Mouse (Mus musculus): ENCODE measurements around the gene Icam1.

Icam1 gene

DNA sequence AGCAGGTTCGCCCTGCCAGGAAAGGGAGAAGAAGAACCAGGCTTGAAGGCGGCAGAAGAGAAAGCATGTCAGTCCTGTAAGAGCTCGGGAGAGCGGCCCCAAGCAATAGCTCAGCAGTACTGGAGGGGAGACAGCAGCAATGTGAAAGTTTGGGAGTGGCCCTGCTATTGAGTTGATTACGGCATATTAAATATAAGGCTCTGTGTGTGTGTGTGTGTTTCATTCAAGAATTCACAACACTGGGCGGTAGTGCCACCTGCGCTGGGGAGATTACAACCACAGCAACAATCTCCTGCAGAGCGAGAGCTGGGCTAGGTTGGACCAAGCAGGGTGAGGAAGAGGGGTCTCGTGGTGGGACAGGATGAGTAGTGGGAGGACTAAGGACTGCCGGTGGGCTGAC lies 35.8 kb downstream of the Icam1 start:
- no peak for DNase-seq (ENCODE audit: low read depth, low spot score)

DNA sequence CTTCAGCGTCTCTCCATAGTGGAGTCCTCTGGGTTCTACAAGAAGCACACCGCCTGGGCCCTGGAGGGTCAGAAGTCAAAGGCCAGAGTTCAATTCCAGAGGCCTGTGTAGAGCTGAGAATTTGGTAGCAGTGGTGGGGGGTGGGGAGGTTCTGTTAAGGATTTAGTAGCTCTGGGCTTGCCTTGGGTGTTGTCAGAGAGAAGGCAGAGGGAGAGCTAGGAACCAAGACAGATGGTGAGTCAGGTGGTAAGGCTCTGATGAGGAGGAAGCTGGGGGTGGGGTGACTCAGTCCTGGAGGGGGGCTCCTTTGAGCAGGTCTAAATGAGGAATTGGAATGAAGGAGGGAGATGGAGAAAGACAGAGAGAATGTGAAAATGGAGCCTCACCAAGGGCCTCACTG lies 47.1 kb downstream of the Icam1 start:
- DNase-seq (ENCODE audit: low read depth, low spot score) = no peak

DNA sequence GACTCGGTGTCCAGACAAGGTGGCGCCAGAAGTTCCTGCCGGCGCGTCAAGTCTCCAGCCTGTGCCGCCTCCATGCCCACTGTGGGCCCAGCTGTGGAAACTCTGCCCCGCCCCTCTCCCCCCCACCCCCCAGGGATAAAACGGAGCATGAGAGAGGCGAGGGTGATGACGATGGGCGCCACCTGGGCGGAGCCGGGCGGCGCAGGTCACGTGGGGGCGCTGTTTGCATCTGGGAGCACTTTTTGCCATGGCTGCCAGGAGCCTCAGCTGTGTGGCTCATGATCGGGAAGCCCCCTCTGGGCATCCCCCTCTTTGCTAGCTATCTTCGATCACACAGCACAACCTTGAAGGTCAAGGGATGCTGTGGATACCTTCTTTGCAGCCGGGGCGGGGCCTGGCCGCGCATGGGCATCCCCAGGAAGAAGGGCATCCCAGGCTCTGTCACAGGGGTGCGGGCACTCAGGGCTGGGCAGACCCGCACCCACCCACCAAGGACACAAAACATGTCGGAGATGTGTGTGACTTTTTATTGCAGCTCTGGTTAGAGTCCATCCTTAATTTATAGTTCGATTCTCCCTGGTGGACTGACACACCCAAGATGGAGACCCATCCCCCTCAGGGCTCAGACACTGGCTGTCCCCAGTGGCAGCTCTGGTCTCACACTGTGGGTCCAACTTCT lies 51.4 kb downstream of the Icam1 start, which contains the start of gene Zglp1:
TSS of gene Zglp1 (minus strand) at position 88 of the 679 bp plus-strand sequence.
- DNase-seq (ENCODE audit: low read depth, low spot score) = no peak

DNA sequence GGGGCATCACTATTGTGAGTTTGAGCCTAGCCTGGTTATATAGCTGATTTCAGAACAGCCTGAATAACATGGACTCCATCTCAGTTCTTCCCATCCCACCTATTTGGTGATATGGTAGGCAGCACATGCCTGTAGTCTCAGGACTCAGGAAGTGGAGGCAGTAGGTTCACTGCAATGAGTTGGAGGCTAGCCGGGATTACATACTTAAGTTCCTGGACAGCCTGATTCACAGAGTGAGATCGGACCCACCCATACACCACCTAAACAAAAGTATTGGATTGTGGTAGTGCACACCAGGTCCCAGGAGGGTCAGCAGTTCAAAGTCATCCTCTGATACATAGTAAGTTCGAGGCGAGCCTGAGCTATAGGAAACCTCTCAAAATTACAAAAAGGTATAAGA lies 56.9 kb downstream of the Icam1 start:
- no peak for DNase-seq (ENCODE audit: low read depth, low spot score)

DNA sequence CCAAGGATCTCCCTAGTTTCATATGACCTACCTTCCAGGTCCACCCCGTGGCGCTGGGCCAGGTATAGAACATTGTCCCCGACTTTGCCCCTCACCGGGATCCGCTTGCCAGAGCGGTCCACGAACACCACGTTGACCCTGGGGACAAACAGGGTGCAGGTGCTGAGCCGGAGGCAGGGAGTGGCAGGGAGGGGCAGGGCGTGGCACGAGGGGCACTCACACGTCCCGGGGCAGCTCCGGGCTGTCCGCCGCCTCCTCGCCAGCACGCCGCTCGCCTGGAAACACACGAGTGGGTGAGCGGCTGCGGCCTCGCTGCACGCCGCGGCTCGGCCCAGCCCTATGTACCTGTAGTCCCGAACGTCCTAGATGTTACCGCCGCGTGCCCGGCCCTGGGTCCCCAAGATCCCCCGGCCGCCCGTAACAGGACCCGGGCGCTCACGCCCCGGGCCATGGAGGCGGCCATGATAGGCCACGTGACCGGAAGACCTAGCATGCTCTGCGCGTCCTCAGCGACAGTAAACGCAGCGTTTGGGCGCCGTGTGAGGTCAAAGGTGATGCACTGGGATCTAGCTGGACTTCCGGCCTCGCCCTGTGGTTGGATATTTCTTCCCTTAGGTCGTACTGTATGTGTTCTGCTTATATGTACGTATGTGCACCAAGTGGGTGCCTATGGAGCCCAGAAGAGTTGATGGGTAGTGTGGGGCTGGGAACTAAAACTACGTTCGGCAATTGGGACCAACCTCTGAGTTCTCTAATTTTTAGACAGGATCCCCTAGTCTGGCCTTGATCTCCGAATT lies 57.5 kb downstream of the Icam1 start, which contains the start of the genes Gm49373 and Fdx1l:
TSS of gene Gm49373 (minus strand) at position 53 of the 797 bp plus-strand sequence.
TSS of gene Fdx1l (minus strand) at position 571 of the 797 bp plus-strand sequence.
- peak; percentile 92 for DNase-seq (ENCODE audit: low read depth, low spot score)

DNA sequence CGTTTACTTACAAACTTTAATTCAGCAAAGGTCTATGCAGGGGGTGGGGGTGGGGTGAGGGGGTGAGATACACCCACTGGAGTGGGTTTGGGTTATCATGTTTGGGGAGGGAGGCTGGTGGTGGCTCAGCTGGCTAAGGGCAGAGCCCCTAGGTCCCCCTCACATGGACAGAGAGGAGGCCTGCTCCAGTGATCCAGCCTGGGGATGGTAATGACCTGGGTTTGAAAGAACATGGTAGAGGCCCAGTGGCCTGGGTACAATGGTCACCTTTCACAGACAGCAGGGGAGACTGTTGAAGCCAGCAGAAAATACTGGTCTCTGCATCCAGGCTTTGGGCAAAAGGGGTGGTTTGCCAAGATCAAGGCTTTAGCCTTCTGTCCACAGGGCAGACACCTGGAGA lies 58.4 kb downstream of the Icam1 start:
- no peak for DNase-seq (ENCODE audit: low read depth, low spot score)

DNA sequence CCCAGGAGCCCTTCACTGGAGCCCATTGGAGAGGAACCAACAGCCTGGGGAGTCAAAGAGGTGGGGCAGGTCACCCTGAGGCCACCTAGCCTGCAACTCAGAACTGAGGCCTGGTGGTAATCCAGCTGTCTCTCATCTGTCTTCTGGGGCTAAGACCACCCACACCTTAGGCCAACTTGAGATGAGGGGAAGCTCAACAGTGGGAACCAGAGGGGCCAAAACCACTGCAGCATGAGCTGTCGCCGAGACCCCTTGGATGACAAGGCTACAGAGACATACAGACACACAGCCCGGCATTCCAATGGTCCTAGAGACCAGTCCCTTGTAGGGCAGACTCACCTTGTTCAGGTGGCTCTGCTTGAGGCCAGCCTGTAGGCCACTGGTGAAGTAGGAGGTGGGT lies 59.8 kb downstream of the Icam1 start:
- DNase-seq (ENCODE audit: low read depth, low spot score) = no peak
